Mouse (Mus musculus) urinary bladder, postnatal 36 days (tissue): ENCODE data around the gene Chmp6.

Experiments
- DNase-seq, 2 experiments: peaks; one replicate each; pipeline ENCODE4 v3.0.0; 2022; ENCODE audit warnings: low spot score in 2 of 2, mixed read lengths in 1 of 2

The Chmp6 gene

DNA sequence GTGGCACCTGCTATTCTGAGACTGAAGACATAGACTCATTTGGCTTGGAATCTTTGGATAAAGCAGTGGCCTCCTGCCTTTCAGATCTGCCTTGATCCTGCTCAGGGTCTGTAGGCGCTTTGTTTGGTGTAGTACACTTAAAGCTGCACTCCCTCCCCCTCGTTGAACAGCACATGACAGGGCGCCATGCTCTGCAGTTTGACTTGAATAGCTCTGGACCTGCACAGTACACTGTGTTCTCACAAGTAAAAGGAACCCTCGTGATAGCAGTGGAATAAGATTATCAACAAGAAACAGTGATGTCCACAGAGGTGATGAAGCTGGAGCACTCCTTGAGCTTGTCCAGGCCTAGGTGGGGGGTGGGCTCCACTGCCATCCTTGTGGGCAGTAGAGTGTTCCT is 46.5 kb downstream of the Chmp6 start:
- DNase-seq, result no peak

- DNase-seq, result no peak
Observed at GRCm38 (mm10) chr11:119960671-119961070, 47.4 kb downstream of the Chmp6 start.

DNA sequence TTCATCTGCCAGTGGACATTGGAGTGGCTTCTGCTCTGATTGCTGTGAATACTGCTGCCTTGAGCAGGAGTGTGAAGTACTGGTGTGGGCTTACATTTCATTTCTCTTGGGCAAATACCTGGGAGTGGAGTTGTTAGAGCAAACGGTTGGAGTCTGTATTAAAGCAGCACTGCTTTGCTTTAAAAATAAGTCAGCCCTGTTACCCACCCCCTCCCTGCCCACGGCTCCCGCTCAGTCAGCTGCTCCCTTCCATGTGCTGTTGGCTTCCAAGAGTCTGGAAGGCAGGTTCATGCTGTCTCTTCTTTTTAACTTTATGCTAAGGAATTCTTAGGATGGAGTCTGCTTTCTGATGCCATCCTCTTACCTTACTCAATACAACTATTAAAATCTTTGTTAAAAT is 48.3 kb downstream of the Chmp6 start:
- DNase-seq, result no peak

DNA sequence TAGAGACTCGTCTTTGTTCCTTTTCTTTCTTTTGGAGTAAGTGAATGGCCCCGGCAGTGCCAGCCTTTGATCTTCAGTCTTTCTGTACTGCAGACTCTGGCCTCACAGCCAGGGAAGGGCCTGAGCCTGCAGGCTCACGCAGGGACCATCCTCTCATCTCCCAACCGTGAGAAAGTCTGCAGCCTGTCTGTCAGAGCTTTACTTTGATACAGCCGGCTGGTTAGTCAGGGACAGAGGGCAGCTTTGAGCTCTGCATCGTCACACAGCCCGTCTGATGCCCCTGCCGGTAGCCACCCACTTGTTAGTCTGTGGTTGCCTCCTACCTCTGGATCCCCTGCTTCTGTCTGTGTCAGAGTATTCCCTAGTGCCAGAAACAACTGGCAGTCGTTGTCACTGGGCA is 51.8 kb downstream of the Chmp6 start:
- DNase-seq, result no peak

DNA sequence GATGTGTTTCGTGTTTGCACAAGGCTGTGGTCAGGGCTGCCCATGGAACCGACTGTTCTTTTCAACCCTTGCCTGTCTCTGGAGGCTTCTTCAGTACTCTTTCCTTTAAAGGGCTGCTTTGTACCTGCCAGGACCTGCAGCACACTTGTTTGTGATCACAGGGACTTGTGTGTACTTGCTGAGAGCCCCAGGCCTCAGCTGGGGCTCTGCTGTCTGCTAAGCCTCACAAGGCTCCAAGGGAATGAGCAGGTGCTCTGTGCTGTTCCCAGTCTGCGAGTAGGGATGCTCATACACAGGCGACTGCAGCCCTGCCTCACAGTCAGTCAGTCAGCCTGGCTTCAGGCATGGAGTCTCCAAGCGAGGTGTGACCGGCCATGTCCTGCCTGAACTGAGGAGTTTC is 53.1 kb downstream of the Chmp6 start:
- DNase-seq, result no peak

GRCm38 (mm10) chr11:119967401-119967800 is 54.2 kb downstream of the Chmp6 start:
- DNase-seq, result no peak

DNA sequence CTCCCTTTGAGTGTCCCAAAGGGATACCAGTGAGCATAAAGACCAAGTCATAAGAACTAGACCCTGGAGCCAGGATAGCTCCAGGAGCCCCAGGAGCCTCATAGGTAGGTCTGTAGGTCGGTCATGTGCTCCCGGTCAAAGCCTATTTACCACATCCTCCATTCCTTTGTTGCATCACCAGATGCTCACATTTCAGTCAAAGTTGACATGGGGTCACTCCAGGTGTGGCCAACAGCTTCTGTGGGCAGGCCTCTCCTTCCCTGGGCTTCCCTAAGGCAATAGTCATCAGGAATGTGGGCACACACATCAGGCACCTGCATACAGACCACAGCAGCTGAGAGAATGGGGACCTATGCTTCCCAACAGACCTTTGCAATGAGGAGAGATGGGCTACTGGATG is 54.7 kb downstream of the Chmp6 start:
- no peak for DNase-seq
